Mouse (Mus musculus) midbrain, embryonic 10.5 days (tissue): ENCODE results near the gene Col5a1. TPM values are rescaled to one million over a fixed set of nuclear protein-coding genes. Genes with fewer than 3 reads are reported as not detected.

Experiments
- DNase-seq: peaks from one replicate; pipeline ENCODE4 v3.0.0-alpha.2; 2017; ENCODE audit warnings: low spot score
- H3K27ac ChIP-seq: fragments of 300-500 bp; sonication (generic); replicated peaks from 2 replicates; pipeline ENCODE4 v1.5.1; 2016; ENCODE audit warnings: mild to moderate bottlenecking
- H3K27me3 ChIP-seq: fragments of 300-500 bp; sonication (generic); 2 replicates; pipeline ENCODE4 v1.6.1; 2016; ENCODE audit warnings: low read depth, mild to moderate bottlenecking; ENCODE audit not compliant: poor library complexity, severe bottlenecking
- H3K36me3 ChIP-seq: fragments of 300-500 bp; sonication (generic); 2 replicates; pipeline ENCODE4 v1.6.1; 2016; ENCODE audit warnings: mild to moderate bottlenecking, moderate library complexity
- H3K4me1 ChIP-seq: fragments of 300-500 bp; sonication (generic); 2 replicates; pipeline ENCODE4 v1.6.1; 2016
- H3K4me3 ChIP-seq: fragments of 300-500 bp; sonication (generic); 2 replicates; pipeline ENCODE4 v1.5.1; 2016; ENCODE audit warnings: mild to moderate bottlenecking, moderate library complexity
- H3K9me3 ChIP-seq: fragments of 300-500 bp; sonication (generic); replicated peaks from 2 replicates; pipeline ENCODE4 v1.6.1; 2016; ENCODE audit warnings: mild to moderate bottlenecking
- WGBS: fragments of 180-500 bp; shearing (Covaris S2); methylation state at CpG from one replicate; pipeline ENCODE4 v1.1.7; 2016; 5-methylcytosine and 5-hydroxymethylcytosine counted together
- polyA plus RNA-seq: library from polyadenylated mRNA; unstranded; fragments of >200 nt; fragmentation: Nextera tagmentation; extraction: Ambion mirVana; gene quantifications from 2 replicates; pipeline ENCODE4 v1.2.1, GENCODE M21; 2016

The Col5a1 gene
- polyA plus RNA-seq, 1 experiment from 2014 or later: 16.2 TPM

- 32% methylated on average over 10 of the region's 10 CpGs for WGBS
- no peak overlapping the region for H3K27ac ChIP-seq
- H3K4me3 ChIP-seq: peak overlapping the region; percentile 75
- H3K9me3 ChIP-seq: no peaks in the 10 kb centered on the region
- no peaks in the 10 kb centered on the region for H3K36me3 ChIP-seq
- peak; percentile 23 for DNase-seq
- peaks cover 58% of the 10 kb centered on the region for H3K4me1 ChIP-seq
- H3K27me3 ChIP-seq: peaks cover 46% of the 10 kb centered on the region
Measured at GRCm38 (mm10) chr2:27888603-27889545, 2.6 kb downstream of the Col5a1 start.

- H3K27ac ChIP-seq: no peak overlapping the region
- 90% methylated on average over 7 of the region's 7 CpGs for WGBS
- peaks cover 33% of the 10 kb centered on the region for H3K4me1 ChIP-seq
- H3K4me3 ChIP-seq: no peak overlapping the region
- DNase-seq: no peak
- H3K27me3 ChIP-seq: peaks cover 31% of the 10 kb centered on the region
- H3K36me3 ChIP-seq: no peaks in the 10 kb centered on the region
- H3K9me3 ChIP-seq: no peaks in the 10 kb centered on the region
Measured at GRCm38 (mm10) chr2:27891922-27892541, 5.8 kb downstream of the Col5a1 start.

- no peak for DNase-seq
- Histone ChIP-seq H3K9me3 (no peaks in the 10 kb centered on the region), H3K27ac (no peak overlapping the region), H3K4me1 (peaks cover 27% of the 10 kb centered on the region), H3K27me3 (peaks cover 21% of the 10 kb centered on the region), H3K36me3 (no peaks in the 10 kb centered on the region), H3K4me3 (no peak overlapping the region)
- 96% methylated on average over 12 of the region's 12 CpGs for WGBS
Measured at GRCm38 (mm10) chr2:27893015-27893414, 6.8 kb downstream of the Col5a1 start.

- Histone ChIP-seq H3K4me1 (peaks cover 9% of the 10 kb centered on the region; the same call in 1 of the 2 replicates), H3K27me3 (0 out of 2 replicates have a peak, but pooled peaks cover 1% of the 10 kb centered on the region), H3K4me3 (no peak overlapping the region), H3K9me3 (no peaks in the 10 kb centered on the region), H3K36me3 (no peaks in the 10 kb centered on the region), H3K27ac (no peak overlapping the region)
- DNase-seq: no peak
- WGBS: 85% methylated on average over 5 of the region's 5 CpGs
Measured at GRCm38 (mm10) chr2:27894986-27895385, 8.8 kb downstream of the Col5a1 start.

GRCm38 (mm10) chr2:27895648-27896047, 9.4 kb downstream of the Col5a1 start:
- DNase-seq: no peak
- Histone ChIP-seq H3K4me1 (peaks cover 9% of the 10 kb centered on the region; the same call in 1 of the 2 replicates), H3K27me3 (no peaks in the 10 kb centered on the region), H3K27ac (no peak overlapping the region), H3K9me3 (no peaks in the 10 kb centered on the region), H3K4me3 (no peak overlapping the region), H3K36me3 (no peaks in the 10 kb centered on the region)
- WGBS: 84% methylated on average over 4 of the region's 4 CpGs

GRCm38 (mm10) chr2:27897161-27897560, 10.9 kb downstream of the Col5a1 start:
- no peak overlapping the region for H3K4me3 ChIP-seq
- no peaks in the 10 kb centered on the region for H3K9me3 ChIP-seq
- WGBS: 74% methylated on average over 6 of the region's 6 CpGs
- no peaks in the 10 kb centered on the region for H3K27me3 ChIP-seq
- peaks cover 18% of the 10 kb centered on the region for H3K4me1 ChIP-seq
- DNase-seq: no peak
- H3K36me3 ChIP-seq: no peaks in the 10 kb centered on the region
- no peak overlapping the region for H3K27ac ChIP-seq

GRCm38 (mm10) chr2:27899894-27900293, 13.7 kb downstream of the Col5a1 start:
- no peak overlapping the region for H3K27ac ChIP-seq
- no peaks in the 10 kb centered on the region for H3K36me3 ChIP-seq
- no peaks in the 10 kb centered on the region for H3K9me3 ChIP-seq
- WGBS: 71% methylated on average over 3 of the region's 3 CpGs
- no peak overlapping the region for H3K4me3 ChIP-seq
- H3K4me1 ChIP-seq: peaks cover 15% of the 10 kb centered on the region
- H3K27me3 ChIP-seq: no peaks in the 10 kb centered on the region
- DNase-seq: peak; percentile 54

GRCm38 (mm10) chr2:27901076-27901475, 14.9 kb downstream of the Col5a1 start:
- Histone ChIP-seq H3K9me3 (no peaks in the 10 kb centered on the region), H3K4me1 (peaks cover 13% of the 10 kb centered on the region), H3K27ac (no peak overlapping the region), H3K36me3 (no peaks in the 10 kb centered on the region), H3K27me3 (no peaks in the 10 kb centered on the region), H3K4me3 (no peak overlapping the region)
- DNase-seq: no peak
- WGBS: 70% methylated on average over 2 of the region's 2 CpGs

GRCm38 (mm10) chr2:27901525-27902245, 15.5 kb downstream of the Col5a1 start:
- Histone ChIP-seq H3K36me3 (no peaks in the 10 kb centered on the region), H3K4me3 (no peak overlapping the region), H3K27ac (no peak overlapping the region), H3K9me3 (no peaks in the 10 kb centered on the region), H3K4me1 (peaks cover 13% of the 10 kb centered on the region), H3K27me3 (no peaks in the 10 kb centered on the region)
- WGBS: 81% methylated on average over 9 of the region's 9 CpGs
- DNase-seq: no peak

GRCm38 (mm10) chr2:27902318-27902717, 16.1 kb downstream of the Col5a1 start:
- Histone ChIP-seq H3K4me1 (peaks cover 10% of the 10 kb centered on the region), H3K27ac (no peak overlapping the region), H3K4me3 (no peak overlapping the region), H3K9me3 (no peaks in the 10 kb centered on the region), H3K27me3 (no peaks in the 10 kb centered on the region), H3K36me3 (no peaks in the 10 kb centered on the region)
- WGBS: 81% methylated on average over 3 of the region's 3 CpGs
- DNase-seq: no peak

- 79% methylated on average over 2 of the region's 2 CpGs for WGBS
- no peaks in the 10 kb centered on the region for H3K36me3 ChIP-seq
- DNase-seq: no peak
- no peak overlapping the region for H3K4me3 ChIP-seq
- H3K27me3 ChIP-seq: no peaks in the 10 kb centered on the region
- peaks cover 9% of the 10 kb centered on the region for H3K4me1 ChIP-seq
- no peaks in the 10 kb centered on the region for H3K9me3 ChIP-seq
- no peak overlapping the region for H3K27ac ChIP-seq
Measured at GRCm38 (mm10) chr2:27905411-27905810, 19.2 kb downstream of the Col5a1 start.

- WGBS: 85% methylated on average over 3 of the region's 3 CpGs
- H3K9me3 ChIP-seq: no peaks in the 10 kb centered on the region
Measured at GRCm38 (mm10) chr2:27910501-27910900, 24.3 kb downstream of the Col5a1 start.

More at GRCm38 (mm10) chr2:27910501-27910900, 24.3 kb downstream of the Col5a1 start:
- no peaks in the 10 kb centered on the region for H3K27me3 ChIP-seq
- no peaks in the 10 kb centered on the region for H3K4me1 ChIP-seq
- H3K36me3 ChIP-seq: no peaks in the 10 kb centered on the region
- no peak for DNase-seq
- no peak overlapping the region for H3K4me3 ChIP-seq
- no peak overlapping the region for H3K27ac ChIP-seq
